Mouse (Mus musculus) heart, embryonic 10.5 days (tissue): Measurements from ENCODE around the gene Chmp5. TPM values are rescaled to one million over a fixed set of nuclear protein-coding genes. Genes with fewer than 3 reads are reported as not detected.
"Not testable (repeated sequence)": the region's sequence is repeated elsewhere in the genome, so short reads cannot be mapped to it uniquely, and the experiment has no call there.

ENCODE experiments used
- DNase-seq: peaks from one replicate; pipeline ENCODE4 v3.0.0-alpha.2; 2017; ENCODE audit warnings: low spot score
- H3K27ac ChIP-seq: fragments of 300-500 bp; sonication (generic); 2 replicates; pipeline ENCODE4 v1.5.1; 2016; ENCODE audit warnings: mild to moderate bottlenecking
- H3K27me3 ChIP-seq: fragments of 300-500 bp; sonication (generic); 2 replicates; pipeline ENCODE4 v1.6.1; 2016; ENCODE audit warnings: mild to moderate bottlenecking; ENCODE audit not compliant: poor library complexity, insufficient read depth, severe bottlenecking
- H3K36me3 ChIP-seq: fragments of 300-500 bp; sonication (generic); 2 replicates; pipeline ENCODE4 v1.6.1; 2016; ENCODE audit warnings: mild to moderate bottlenecking, moderate library complexity
- H3K4me1 ChIP-seq: fragments of 300-500 bp; sonication (generic); 2 replicates; pipeline ENCODE4 v1.6.1; 2016; ENCODE audit warnings: mild to moderate bottlenecking
- H3K4me3 ChIP-seq: fragments of 300-500 bp; sonication (generic); 2 replicates; pipeline ENCODE4 v1.5.1; 2016; ENCODE audit warnings: mild to moderate bottlenecking, moderate library complexity
- H3K9me3 ChIP-seq: fragments of 300-500 bp; sonication (generic); 2 replicates; pipeline ENCODE4 v1.6.1; 2016; ENCODE audit warnings: mild to moderate bottlenecking, moderate library complexity
- WGBS: fragments of 180-500 bp; shearing (Covaris S2); methylation state at CpG from one replicate; pipeline ENCODE4 v1.1.7; 2016; 5-methylcytosine and 5-hydroxymethylcytosine counted together
- polyA plus RNA-seq: library from polyadenylated mRNA; unstranded; fragments of >200 nt; fragmentation: Nextera tagmentation; extraction: Ambion mirVana; gene quantifications from 2 replicates; pipeline ENCODE4 v1.2.1, GENCODE M21; 2016

The Chmp5 gene
- polyA plus RNA-seq, 1 experiment from 2014 or later: 76.7 TPM

DNA sequence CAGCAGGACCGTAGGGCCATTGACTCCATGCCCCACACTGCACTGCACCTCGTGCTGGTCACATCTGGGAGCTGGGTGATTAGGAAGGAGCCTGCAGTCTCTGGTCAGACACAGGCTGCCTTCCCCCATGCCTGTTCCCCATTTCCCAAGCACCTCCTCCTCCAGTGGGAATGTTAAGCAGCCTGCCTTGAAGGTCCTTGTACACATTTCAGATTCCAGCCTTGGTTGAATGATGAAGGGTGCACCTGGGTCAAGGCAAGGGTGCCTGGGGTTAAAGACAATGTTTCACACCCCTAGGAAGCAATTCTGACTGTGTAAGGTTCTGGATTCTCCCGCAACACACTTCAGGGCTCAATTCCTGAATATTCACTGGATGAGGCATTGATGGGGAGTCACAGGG, 26.9 kb upstream of the Chmp5 start:
- no peaks in the 10 kb centered on the region for H3K9me3 ChIP-seq
- peaks cover 32% of the 10 kb centered on the region for H3K4me1 ChIP-seq
- no peaks in the 10 kb centered on the region for H3K27me3 ChIP-seq
- 66% methylated on average over 3 of the region's 3 CpGs for WGBS
- no peak for DNase-seq
- no peak overlapping the region for H3K4me3 ChIP-seq
- no peaks in the 10 kb centered on the region for H3K36me3 ChIP-seq
- H3K27ac ChIP-seq: no peak overlapping the region

DNA sequence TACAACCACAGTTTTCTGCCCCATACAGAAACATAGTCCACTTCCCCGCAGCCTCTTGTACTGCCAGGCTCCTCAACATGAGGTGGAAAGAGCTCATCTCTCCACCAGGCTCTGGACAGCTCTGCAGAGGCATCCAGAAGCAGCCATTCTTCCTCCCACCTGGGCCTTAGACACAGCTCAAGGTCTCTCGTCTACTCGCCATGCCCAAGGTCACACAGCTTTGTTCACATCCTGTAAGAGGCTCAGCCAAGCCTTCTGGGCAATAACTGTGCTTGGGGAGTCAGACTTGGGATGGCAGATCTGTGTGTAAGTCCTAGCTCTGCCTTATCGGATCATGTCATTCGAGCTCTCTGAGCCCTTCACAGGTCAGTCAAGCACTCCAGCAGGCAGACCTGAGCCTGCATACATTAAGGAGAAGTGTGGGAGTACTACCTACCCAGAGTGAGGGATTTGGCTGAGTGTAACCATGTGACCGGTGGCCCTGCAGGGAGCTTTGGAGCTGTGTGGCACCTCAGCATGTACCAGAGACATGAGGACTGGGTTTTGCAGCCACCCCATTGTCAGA, 25.0 kb upstream of the Chmp5 start:
- Histone ChIP-seq H3K4me3 (no peak overlapping the region), H3K27me3 (no peaks in the 10 kb centered on the region), H3K4me1 (peaks cover 32% of the 10 kb centered on the region), H3K27ac (0 out of 2 replicates have a peak overlapping the region, but pooled peaks have one; percentile 3), H3K36me3 (no peaks in the 10 kb centered on the region), H3K9me3 (no peaks in the 10 kb centered on the region)
- WGBS: 64% methylated on average over 6 of the region's 6 CpGs
- DNase-seq: no peak

DNA sequence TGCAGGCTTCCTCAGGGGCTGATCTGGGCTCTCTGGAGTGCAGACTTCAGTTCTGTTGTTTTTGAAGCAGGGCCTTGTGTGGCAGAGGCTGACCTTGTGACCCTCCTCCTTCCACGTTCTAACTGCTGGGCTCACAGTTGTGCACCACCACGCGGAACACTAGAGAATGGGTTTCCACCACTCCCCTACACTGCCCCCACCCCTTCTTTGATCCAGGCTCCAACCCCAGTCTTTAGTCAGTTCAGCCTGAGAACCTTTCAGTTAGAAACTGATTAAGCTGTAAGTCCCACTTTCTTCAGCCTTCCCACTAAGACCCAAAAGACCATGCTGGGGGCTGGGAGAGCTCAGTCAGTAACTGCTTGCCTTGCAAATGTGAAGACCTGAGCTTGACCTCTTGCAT, 22.6 kb upstream of the Chmp5 start:
- Histone ChIP-seq H3K4me3 (no peak overlapping the region), H3K27ac (no peak overlapping the region), H3K9me3 (no peaks in the 10 kb centered on the region), H3K27me3 (no peaks in the 10 kb centered on the region), H3K36me3 (no peaks in the 10 kb centered on the region), H3K4me1 (peaks cover 20% of the 10 kb centered on the region)
- DNase-seq: no peak
- 55% methylated on average over 3 of the region's 3 CpGs for WGBS

DNA sequence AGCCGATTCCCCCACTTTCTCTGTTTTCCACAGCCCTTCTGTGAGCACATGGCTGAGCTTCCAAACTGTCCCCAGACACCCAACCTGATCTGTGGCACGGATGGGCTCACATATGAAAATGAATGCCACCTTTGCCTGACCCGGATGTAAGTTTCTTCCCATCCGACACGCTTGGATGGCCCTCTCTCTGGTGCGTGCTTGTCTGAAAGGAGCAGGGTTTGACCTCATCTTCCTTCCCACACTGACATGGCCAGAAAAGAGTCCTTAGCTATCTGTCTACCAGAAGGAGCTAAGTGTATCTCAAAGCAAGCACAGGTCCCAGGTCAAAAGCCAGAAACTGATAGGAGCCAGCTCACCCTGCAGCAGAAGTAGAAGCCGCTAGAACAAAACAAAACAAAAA, 19.2 kb upstream of the Chmp5 start:
- WGBS: 83% methylated on average over 7 of the region's 7 CpGs
- Histone ChIP-seq H3K4me3 (no peak overlapping the region), H3K9me3 (no peaks in the 10 kb centered on the region), H3K27ac (no peak overlapping the region), H3K27me3 (no peaks in the 10 kb centered on the region), H3K4me1 (no peaks in the 10 kb centered on the region; the same call in 1 of the 2 replicates), H3K36me3 (peaks cover 26% of the 10 kb centered on the region)
- no peak for DNase-seq

DNA sequence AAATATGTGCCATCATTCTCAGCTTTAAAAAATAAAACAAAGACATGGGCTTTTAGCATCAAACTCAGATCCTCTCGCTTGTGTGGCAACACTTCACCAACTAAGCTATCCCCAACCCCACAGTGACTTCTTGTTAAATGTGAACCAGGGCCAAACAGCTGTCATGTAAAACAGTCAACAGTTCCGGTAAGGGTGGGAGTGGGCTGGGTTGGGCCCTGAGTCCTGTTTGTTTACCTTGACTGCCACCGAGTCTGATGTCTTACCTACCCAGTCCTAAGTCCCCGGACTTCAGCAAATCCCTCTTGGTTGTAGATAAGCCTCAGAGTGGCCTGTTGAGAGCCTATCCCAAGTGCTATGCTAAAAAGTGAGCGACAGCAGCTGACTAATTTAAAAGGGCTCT, 14.5 kb upstream of the Chmp5 start:
- DNase-seq: no peak
- H3K4me1 ChIP-seq: no peaks in the 10 kb centered on the region
- no peaks in the 10 kb centered on the region for H3K9me3 ChIP-seq
- H3K27ac ChIP-seq: no peak overlapping the region
- 73% methylated on average over 5 of the region's 5 CpGs for WGBS
- peaks cover 70% of the 10 kb centered on the region for H3K36me3 ChIP-seq
- H3K27me3 ChIP-seq: no peaks in the 10 kb centered on the region
- no peak overlapping the region for H3K4me3 ChIP-seq

DNA sequence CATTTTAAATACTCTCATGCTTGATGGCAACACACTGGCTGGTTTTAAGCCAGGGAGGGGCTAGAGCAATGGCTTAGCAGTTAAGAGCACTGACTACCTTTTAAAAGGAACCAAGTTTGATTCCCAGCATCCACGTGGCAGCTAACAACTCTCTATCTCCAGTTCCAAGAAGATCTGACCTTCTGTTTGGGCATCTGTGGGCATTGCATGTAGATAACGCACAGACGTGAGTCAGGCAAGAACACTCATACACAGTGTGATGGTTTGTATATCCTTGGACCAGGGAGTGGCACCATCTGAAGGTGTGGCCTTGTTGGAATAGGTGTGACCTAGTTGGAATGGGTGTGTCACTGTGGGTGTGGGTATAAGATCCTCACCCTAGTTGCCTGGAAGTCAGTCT, 13.8 kb upstream of the Chmp5 start:
- not testable (repeated sequence) for H3K4me1 ChIP-seq, H3K9me3 ChIP-seq, DNase-seq, H3K27me3 ChIP-seq, H3K27ac ChIP-seq, H3K4me3 ChIP-seq
- peaks cover 76% of the 10 kb centered on the region for H3K36me3 ChIP-seq
- 91% methylated on average over 3 of the region's 3 CpGs for WGBS

DNA sequence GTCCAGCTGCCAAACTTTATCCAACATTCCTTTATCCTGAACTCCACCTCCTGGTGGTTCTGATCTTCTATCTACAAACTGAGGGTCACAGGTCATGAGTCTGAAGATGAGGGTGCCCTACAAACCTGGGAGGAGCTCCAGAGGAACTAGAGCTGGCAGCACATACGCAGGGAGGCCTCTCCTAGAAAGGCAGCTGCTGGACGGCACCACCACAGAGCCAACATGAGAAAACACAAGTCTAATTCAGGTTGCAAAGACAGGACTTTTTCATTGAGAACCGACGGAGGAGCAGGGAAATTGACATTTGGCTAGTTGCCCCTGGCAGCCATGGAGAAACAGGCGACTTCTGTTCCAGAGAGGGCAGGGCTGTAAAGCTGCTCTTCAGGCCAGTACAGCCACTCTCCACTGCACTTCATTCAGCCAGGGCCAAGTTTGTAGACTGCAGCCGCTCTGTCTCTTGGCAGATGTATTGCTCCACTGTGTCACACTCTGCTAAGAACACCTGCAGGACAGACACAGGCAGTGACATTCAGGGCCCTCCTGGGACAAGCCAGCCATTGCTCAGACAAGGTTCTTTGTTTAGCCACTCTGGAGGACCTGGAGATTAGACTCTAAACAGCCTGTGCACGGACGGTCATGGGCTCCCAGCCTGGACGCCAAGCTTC, 11.9 kb upstream of the Chmp5 start:
- Histone ChIP-seq H3K4me3 (no peak overlapping the region), H3K4me1 (no peaks in the 10 kb centered on the region), H3K36me3 (peaks cover 96% of the 10 kb centered on the region), H3K27ac (no peak overlapping the region), H3K27me3 (no peaks in the 10 kb centered on the region), H3K9me3 (peaks cover 6% of the 10 kb centered on the region)
- no peak for DNase-seq
- WGBS: 90% methylated on average over 9 of the region's 9 CpGs

DNA sequence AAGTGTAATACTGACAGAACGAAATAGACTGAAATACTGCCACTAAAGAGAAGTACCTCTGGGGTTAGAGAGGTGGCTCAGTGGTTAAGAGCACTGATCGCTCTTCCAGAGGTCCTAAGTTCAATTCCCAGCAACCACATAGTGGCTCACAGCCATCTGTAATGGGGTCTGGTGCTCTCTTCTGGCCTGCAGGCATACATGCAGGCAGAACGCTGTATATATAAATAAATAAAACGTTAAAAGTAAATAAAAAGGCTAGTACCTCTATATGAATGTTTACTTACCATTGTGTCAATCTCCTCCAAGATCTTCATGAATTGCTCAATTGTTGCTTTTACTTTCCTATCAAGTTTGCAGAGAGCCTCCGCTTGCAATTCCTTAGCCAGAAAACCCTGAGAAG, 9.4 kb upstream of the Chmp5 start:
- Histone ChIP-seq H3K9me3 (peaks cover 6% of the 10 kb centered on the region), H3K4me3 (no peak overlapping the region), H3K4me1 (no peaks in the 10 kb centered on the region), H3K27ac (no peak overlapping the region), H3K27me3 (no peaks in the 10 kb centered on the region), H3K36me3 (peaks cover 97% of the 10 kb centered on the region)
- WGBS: 95% methylated on average over 5 of the region's 5 CpGs
- no peak for DNase-seq

DNA sequence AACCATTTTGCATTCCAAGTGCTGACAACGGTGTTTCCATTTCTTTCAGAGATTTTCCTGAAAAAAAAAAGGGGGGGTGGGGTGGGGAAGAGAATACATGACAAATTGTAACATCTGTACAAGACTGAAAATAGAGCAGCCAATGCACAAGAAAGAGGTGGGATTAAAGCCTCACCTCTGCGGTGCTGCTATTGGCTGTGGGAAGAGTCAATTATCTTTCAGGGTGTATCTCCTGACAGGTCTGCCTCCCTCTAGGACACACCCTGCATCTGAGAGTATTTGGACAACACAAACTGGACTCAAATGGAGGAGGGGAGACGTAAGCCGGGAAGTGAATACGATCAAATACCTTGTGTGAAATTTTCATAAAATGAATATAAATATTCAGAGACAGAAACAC, 4.6 kb upstream of the Chmp5 start:
- no peak for DNase-seq
- Histone ChIP-seq H3K27ac (no peak overlapping the region), H3K36me3 (peaks cover 77% of the 10 kb centered on the region), H3K4me1 (peaks cover 10% of the 10 kb centered on the region), H3K9me3 (peaks cover 6% of the 10 kb centered on the region), H3K27me3 (no peaks in the 10 kb centered on the region), H3K4me3 (no peak overlapping the region)
- WGBS: 94% methylated on average over 5 of the region's 5 CpGs

DNA sequence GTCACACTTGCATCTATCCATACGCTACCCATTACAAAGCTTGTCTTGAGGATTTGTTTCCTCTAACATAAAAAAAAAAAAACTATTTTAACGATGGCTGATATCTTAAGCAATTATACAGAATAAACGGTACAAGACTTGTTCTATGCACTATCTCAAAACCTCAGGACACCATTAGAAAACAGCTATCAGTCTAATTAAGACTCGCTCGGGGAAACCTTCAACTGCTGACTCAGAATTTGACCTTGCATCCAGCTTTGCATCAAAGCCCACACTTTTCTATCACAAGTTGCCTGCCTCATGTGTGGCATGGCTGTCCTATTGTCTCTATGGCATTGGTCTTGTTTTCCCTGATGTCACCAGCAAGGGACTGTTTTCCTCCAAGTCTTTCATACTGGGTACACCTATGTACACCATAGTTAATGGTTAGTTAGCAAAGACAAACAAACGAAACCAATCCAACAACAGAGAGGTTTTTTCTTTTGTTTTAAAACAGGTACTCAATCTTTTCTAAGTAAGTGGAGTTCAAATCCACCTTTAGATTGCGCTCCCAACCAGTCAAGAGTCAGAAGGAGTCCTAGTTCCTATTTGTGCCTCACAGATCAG, 1.6 kb upstream of the Chmp5 start:
- H3K36me3 ChIP-seq: peaks cover 65% of the 10 kb centered on the region
- WGBS: 84% methylated on average over 7 of the region's 7 CpGs
- DNase-seq: no peak
- no peaks in the 10 kb centered on the region for H3K9me3 ChIP-seq
- H3K4me3 ChIP-seq: peak overlapping the region; percentile 92
- peaks cover 18% of the 10 kb centered on the region for H3K4me1 ChIP-seq
- H3K27me3 ChIP-seq: no peaks in the 10 kb centered on the region
- H3K27ac ChIP-seq: no peak overlapping the region

DNA sequence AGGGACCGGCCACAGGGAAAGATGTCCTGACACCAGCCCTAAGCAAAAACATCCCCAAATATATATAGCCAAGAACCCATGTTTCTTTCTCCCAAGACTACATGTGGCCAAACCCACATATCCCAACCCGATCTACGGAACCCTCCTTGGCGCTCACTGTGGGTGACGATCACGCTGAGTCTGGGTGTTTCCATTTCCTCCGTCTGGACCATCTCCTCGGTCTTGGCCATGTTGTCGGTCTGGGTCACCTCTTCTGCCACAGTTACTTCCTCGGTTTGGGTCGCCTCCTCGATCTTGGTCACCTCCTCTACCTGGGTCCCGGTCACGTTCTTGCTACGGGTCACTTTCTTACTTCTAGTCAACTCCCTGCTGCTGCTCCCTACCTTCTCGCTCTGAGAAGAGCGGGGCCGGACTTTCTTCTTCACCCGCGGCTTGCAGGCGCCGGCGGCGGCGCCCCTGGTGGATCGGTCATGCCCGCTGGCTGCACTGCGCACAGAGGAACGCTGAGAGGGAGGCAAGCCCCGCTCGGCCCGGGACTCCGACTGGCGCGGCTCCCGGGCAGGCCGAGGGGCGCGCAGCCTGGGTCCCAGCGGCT, 545 bp upstream of the Chmp5 start:
- peaks cover 18% of the 10 kb centered on the region for H3K4me1 ChIP-seq
- H3K9me3 ChIP-seq: no peaks in the 10 kb centered on the region
- peak overlapping the region; percentile 92 for H3K4me3 ChIP-seq
- peak; percentile 81 for DNase-seq
- H3K36me3 ChIP-seq: peaks cover 63% of the 10 kb centered on the region
- under 1% methylated on average over 40 of the region's 40 CpGs for WGBS
- H3K27ac ChIP-seq: peak overlapping the region; percentile 95
- no peaks in the 10 kb centered on the region for H3K27me3 ChIP-seq

DNA sequence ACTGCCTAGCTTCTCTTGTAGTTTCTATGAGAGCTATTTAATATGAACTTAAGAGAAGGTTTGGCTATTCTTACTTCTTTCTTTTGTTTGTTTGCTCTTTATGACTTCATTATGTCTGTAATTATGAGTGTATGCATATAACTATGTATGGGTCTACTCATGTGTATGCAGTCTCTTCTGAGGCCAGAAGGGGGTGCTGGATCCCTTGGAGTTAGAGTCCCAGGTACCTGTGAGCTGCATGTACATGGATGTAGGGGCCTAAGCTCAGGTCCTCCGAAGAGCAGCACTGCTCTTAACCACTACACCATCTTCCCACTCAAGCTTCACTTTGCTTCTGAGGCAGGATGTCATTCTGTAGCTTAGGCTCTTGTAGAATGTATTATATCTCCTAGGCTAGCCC, 5.3 kb downstream of the Chmp5 start:
- H3K36me3 ChIP-seq: peaks cover 77% of the 10 kb centered on the region
- 87% methylated on average over 1 of the region's 1 CpGs for WGBS

DNA sequence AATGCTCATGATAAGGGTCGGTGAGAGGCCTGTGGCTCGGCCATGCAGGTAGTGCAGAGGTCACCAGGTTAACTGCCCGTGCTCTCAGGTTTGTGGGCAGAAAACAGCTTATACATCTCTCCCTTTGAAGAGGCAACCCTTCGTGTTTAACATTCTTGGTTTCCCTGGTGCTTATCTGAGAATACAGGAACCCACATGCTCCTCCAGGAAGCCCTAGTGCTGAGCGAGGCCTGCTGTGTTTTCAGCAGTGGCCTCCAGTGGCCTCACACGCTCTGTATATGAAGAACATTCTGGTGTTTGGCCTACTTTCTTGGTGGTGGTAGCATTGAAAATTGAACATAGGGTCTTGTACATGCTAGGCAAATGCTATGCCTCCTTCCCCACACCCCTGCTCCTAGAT, 7.7 kb downstream of the Chmp5 start:
- no peak for DNase-seq
- Histone ChIP-seq H3K4me3 (no peak overlapping the region), H3K27ac (no peak overlapping the region), H3K4me1 (no peaks in the 10 kb centered on the region), H3K27me3 (no peaks in the 10 kb centered on the region), H3K9me3 (no peaks in the 10 kb centered on the region), H3K36me3 (peaks cover 89% of the 10 kb centered on the region)
- 62% methylated on average over 6 of the region's 6 CpGs for WGBS

More for the DNA sequence above, 5.3 kb downstream of the Chmp5 start:
- H3K4me1 ChIP-seq: peaks cover 8% of the 10 kb centered on the region
- H3K4me3 ChIP-seq: no peak overlapping the region
- H3K27ac ChIP-seq: no peak overlapping the region
- no peaks in the 10 kb centered on the region for H3K9me3 ChIP-seq
- no peak for DNase-seq
- H3K27me3 ChIP-seq: no peaks in the 10 kb centered on the region
